Mouse (Mus musculus): ENCODE results near the gene Morn1.

Morn1 gene

DNA sequence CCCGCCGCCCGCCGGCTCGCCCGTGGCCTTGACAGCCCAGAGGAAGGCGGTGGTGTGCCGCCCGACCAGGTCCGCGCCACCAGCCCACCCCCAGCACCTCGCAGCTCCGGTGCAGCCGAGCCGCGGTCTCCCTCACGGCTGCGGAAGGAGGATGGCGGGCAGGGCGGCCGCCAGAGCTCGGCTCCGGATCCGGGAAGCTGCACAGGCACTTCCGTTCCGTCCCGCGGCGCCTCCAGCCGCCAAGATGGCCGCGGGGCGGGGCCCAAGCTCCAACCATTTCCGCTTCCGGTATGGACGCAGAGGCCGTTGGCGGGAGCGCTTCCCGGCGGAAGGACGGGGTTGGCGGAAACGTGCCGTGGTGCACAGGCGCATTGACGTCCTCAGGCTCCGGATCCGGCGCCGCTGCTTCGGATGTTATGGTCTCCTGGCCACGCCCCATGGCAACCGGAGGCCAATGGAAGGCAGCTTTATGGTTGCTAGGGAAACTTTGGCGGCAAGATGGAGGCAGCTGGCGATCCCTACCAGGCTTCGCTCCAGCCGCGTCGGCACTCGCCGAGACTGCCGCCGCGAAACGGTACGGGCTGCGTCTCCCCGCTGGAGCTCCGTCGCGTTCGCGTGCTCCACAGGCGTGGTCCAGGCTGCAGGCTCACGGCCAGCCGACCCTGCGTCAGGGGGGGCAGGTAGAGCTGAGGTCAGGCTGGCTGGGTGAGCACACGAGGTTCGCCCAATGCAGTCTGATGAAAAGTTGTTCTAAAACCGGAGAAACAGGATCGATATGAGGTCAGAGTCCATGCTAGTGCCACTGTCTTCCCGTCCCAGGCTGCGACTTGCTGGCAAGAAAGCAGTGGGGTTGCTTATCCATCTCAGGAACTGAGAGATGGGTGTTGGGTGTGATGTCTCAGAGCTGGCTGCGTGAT lies at the start of gene Morn1, which contains the start of gene Rer1:
TSS of gene Morn1 (plus strand) at position 470 of the 917 bp plus-strand sequence.
TSS of gene Rer1 (minus strand) at position 275 of the 917 bp plus-strand sequence.
- peak; percentile 98 for DNase-seq (ENCODE audit: low read depth, low spot score)

DNA sequence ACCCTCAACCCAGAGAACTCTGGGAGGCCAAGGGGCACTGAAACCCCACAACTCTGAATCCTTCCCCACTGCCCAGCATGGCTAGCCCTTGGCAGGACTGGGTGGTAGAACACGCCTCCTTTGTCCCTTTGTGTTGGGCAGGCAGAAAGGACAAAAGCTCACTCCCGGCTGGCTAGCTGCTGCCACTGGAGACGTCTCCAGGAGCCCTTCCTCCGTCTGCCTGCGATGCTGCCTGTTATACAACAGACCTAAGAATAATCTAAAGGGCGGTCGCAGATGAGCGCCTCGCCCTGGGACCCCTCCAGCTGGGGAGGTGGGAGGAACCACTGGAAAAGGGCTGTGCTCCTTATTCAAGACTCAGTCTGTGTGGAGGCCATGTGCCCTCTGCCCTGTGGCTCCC lies 46.2 kb upstream of the Morn1 start:
- DNase-seq (ENCODE audit: low read depth, low spot score): no peak

DNA sequence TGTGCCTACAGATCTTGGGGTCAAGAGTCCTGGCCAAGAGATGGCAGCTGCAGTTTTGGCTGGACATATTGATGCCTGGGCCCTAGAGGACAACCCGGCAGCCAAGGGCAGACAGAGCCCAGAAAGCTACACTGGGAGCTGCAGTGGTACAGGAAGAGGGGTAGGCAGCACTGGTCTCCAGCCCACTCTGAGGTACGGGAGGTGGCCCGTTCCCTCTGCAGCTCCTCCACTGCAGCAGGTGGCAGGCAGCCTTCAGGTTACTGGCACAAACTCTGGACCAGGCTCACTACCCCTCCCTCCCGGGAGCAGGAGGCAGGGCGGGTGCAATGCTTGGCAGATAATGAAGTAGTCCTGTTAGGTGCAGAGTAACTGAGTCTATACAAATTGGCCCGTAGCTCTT lies 45.7 kb upstream of the Morn1 start:
- no peak for DNase-seq (ENCODE audit: low read depth, low spot score)

DNA sequence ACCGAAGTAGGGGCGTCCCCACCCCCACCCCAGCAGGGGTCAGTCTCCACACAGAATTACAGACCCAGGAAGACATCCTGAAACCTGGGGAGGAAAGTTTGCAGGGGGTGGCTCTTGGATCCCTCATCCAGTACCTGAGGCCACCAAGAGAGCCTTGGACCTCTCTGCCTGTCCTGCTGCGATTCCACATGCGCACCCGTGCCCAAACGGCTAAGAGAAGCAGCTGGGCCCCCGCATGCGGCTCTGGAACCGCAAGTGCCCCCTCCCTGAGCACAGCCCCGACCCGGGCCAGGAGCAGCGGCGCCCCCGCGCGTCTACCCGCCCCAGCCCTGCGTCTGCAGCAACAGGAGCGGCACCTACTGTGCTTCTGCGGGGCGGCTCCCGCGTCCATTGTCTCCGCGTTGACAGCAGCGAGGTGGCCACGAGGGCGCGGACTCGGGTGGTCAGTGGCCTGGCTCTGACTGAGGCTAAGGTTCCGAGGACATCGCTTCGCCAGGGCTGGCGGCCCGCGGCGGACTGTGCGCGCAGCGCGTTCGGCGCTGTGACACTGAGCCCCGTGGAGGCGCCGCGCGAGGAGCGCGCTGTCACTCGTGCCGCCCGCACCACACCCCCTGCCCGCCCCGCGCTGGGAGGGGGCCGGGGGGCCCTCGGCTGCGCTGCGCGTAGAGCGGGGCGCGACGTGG lies 43.6 kb upstream of the Morn1 start:
- no peak for DNase-seq (ENCODE audit: low read depth, low spot score)

DNA sequence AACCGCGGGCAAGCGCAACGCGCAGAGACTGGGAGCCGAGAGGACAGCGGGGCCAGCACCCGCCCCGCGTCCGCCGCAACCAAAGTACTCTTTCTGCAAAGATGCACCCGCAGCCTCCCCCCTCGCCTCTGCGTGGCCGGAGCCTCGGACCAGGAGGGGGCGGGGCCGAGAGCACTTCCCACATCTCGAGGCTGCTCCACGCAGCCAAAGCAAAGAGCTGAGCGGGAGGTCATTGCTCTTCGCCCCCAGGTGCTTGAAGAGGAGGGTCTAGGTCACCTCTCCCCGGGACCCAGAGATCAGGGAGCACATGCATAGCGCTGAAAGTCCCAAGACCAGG lies 43.1 kb upstream of the Morn1 start:
- DNase-seq (ENCODE audit: low read depth, low spot score): no peak

DNA sequence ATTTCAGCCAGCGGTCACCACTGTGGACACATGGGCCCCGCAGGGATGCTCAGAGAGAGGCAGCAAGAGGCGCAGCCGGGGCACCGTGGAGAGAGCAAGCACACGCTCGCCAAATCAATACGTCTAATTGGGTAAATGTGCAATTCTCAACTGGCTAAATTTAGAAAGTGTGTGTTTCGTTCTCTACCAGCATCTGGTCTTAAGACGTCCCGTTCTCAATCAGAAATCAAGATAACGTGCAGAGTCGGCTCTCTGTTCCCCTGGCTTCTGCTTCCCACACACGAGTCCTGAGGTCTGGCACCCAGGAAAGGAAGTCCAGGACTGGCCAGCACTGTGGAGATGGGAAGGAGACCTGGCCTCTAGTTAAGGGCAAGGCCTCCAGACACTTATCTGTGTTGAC lies 39.7 kb upstream of the Morn1 start:
- DNase-seq (ENCODE audit: low read depth, low spot score): no peak

DNA sequence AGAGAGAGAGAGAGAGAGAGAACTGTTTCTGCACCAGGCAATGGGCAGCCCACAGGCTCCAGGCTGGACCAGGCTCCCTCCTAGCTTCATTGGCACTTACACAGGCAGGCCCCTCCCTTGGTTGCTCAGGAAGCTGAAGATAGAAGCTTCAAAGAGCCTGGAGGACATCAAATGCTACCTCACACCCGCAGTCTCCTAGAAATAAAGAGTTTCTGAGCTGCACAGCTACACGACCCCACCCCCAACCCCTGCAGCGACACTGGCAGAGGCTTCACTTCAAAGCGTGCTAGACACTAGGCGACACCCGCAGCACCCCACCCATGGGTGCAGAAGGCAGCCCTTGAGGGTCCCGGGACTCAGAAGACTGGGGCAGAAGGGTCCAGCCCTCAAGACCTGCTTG lies 36.3 kb upstream of the Morn1 start:
- DNase-seq (ENCODE audit: low read depth, low spot score): no peak

DNA sequence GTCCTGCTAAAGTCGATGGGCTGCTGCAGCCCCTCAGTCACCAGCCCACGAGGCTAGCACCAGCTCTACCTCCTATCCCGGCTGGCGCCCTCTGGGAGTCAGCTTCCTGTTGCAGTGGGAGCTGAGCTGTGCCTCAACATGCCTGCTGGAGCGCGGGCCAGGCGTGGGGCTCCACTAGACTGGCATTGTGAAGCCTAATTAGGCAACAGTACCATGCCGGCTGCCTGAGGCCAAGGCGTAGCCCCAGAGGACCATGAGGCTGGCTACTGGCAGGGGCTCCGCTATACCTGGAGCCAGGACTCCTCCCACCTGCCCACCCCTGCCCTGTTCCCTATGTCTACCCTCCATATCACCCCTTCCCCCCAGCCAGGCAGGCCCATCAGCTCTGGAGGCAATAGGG lies 29.7 kb upstream of the Morn1 start, which contains the start of gene Plch2:
TSS of gene Plch2 (minus strand) at position 61 of the 400 bp plus-strand sequence.
- DNase-seq (ENCODE audit: low read depth, low spot score): no peak

DNA sequence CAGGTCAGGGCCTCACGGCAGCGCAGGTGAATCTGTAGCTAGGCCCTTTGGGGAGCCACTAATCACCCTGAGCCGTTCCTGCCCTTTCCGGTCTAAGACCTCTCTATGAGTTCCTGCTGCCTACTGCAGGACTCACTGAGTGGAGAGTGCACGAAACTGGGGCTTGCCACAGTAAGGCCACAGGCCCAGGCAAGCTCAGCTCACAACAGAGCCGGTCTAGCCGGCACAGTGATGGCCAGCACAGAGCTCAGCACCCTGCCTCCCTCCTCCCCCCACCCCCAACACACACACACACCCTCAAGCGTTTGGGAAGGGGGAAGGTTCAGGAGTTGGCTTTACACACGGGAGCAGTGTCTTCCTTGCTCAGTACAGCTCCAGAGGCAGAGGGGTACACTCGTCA lies 28.1 kb upstream of the Morn1 start:
- no peak for DNase-seq (ENCODE audit: low read depth, low spot score)

DNA sequence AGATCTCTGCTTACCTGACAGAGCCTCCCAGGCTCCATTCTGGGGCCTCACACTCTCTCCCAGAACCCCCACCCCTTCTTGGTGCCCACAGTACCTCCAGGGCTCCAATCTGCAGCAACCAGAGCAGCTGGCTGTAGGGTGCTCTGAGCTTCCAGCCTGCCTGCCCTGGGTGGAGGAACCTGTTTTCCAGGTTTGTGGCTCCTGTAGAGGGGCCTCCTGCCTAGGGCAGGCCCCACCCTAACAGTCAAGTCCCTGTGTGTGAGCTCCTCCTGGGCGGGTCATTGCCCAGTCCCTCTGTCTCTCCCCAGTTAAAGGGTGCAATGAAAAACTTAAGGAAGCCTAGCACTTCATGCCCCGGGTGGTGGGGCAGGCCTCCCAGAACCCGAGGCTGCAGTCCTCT lies 22.5 kb upstream of the Morn1 start:
- no peak for DNase-seq (ENCODE audit: low read depth, low spot score)

DNA sequence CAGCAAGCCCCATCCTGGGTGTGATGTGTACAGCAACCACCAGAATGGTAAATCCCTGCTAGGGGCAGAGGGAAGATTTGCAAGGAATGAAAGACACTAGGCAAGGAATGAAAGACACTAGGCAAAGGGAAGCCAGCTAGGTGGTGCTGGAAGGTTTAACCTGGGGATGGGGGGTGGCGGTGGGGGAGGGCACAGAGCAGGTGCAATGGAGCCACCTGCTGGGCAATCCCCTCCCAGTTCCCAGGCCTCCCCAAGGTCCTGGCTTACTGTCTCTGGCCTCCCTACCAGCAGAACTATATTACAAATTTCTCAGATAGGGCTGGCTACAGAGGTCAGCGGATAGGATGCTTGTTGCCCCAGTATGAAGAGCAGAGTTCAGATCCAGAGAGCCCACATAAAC lies 21.9 kb upstream of the Morn1 start:
- DNase-seq (ENCODE audit: low read depth, low spot score): no peak

DNA sequence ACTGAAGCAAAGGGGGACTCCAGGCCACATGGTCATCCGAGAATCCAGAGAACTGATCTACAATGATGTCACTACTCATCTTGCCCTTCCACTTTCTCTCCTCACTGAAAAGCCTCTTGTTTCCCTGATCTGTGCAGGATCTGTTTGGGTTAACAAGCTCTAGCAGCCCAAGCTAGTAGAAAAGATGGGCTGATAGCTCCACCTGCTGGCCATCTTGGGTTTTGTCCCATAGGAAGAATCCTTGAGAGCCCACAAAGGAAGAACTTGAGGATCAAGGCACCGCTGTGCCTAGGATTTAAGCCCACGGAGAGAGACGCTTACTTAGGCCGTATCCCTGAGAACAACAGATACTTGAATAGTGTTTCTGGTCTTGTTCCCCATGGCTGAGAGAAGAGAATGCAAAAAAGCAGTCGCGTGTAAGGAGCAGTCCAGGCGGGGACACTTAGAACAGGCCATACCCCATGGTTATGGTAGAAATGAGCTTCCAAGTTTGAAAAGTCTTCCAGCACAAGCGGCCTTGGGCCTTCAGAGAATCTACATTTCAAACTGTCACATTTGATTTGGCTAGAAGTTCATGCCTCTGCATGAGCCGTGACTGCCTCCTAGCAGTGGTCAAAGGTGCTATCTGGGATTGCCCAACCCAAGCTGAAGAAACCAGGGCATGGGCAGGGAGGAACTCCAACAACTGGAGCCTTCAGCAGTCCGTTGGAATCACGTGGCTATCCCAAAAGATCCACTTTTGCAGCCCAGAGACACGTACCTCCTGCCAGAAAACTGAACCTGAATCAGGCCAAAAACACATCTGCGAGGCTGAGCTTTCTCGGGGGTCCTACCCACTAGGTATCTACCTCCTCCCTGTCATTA lies 20.2 kb upstream of the Morn1 start:
- peak; percentile 89 for DNase-seq (ENCODE audit: low read depth, low spot score)

DNA sequence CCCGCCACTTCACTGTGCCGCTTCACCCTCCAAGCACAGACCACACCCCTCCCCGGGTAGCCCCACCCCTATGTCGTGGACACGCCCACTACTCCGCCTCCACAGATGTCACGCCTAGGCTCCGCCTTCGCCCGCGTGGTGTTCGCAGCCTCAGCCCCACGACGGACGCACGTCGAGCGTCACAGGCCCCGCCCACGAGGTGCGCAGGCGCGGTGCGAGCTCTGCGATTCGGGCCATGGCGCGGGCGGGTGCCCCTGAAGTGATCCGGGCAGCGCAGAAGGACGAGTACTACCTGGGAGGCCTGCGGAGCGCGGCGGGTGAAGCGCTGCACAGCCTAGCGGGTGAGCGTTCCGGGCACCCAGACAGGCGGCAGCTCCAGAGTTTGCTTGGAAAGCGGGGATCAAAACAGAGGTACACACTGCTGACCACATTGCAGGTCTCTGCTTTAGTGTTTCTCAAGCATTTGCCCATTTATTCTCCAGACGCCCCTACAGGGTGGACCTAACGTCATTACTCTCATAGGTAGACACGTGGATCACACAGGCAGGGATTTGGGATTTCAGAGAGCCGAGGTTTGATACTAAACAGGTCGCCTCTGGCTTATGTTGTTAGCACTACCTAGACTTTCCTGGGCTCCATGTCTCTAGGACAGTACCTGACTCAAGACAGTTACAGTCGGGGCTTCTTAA lies 19.4 kb upstream of the Morn1 start, which contains the start of gene Pex10:
TSS of gene Pex10 (plus strand) at position 183 of the 689 bp plus-strand sequence.
- DNase-seq (ENCODE audit: low read depth, low spot score): peak; percentile 99

DNA sequence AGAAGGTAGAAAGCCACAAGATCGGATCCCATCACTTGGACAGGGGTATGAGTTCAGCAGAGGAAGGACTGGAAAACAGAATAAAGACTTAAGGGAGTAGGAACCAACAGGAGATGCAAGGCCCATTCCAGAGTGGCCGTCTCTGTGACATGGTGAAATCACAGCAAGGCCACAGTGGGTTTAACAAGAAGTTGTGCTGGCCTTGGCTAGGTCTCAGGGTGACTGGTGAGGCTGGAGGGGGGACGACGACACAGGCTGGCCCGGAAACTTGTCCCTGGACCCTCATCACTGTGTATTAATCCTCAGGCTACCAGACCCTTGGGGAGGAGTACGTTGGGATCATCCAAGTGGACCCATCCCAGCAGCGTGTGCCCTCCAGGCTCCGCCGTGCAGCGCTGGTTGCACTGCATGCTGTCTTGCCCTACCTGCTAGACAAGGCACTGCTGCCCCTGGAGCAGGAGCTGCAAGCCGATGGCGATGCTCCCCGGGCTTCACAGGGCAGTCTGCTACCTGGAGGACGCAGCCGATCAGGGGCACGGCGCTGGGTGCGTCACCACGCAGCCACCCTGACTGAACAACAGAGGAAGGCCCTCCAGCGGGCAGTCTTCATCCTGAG lies 17.9 kb upstream of the Morn1 start:
- no peak for DNase-seq (ENCODE audit: low read depth, low spot score)

DNA sequence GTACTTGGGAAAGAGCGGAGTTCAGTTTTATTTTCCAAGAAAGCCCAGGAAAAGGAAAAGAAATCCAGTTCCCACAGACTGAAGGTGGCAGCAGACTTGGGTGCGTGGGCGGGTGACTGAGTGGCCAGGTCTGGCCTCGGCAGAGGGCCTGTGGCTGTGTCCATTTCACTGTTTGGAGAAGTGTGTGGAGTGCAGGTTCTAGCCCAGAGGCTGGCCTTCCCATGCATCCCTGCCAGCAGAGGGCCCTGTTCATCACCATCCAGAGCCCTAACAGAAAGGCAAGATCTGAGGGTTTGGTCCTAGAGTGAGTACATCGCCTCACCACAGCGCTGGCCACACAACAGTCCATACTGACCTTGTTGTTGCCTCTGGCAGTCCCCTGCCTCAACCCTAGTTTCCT lies 17.2 kb upstream of the Morn1 start:
- DNase-seq (ENCODE audit: low read depth, low spot score): no peak

DNA sequence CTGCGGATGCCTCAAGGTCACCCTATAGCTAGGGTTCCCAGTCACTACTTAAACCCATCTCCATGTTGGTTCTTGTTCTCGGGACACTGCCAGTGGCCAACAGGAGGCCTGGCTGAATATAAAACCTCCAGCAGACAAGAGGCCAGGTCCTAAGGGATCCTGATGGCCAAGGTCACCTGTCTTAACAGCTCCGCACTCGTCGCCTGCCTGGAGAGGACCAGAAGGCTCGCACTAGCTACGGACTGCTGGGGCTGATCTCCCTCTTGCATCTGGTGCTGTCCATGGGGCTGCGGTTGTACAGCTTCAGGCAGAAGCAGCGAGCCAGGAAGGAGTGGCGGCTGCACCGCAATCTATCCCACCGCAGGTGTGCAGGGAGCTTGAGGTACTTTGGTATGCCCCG lies 16.2 kb upstream of the Morn1 start:
- no peak for DNase-seq (ENCODE audit: low read depth, low spot score)

DNA sequence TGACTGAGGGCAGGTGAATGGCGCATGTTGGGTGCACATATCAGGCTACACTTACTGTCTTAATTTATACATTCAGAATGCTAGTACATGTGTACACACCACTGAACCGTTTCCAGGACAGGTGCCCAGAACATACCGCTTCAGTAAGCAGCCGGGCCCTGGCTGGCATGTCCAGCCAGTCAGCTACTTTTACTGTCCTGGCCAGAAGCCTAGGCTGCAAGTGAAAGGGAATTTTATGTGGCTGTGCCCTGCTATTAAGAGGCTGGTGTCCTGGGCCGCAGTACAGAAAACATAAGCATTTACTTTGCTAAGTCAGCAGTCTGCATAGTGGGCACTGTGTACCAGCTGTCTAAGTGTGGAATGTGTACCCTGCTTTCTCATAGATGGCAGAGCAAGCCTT lies 15.5 kb upstream of the Morn1 start:
- no peak for DNase-seq (ENCODE audit: low read depth, low spot score)

DNA sequence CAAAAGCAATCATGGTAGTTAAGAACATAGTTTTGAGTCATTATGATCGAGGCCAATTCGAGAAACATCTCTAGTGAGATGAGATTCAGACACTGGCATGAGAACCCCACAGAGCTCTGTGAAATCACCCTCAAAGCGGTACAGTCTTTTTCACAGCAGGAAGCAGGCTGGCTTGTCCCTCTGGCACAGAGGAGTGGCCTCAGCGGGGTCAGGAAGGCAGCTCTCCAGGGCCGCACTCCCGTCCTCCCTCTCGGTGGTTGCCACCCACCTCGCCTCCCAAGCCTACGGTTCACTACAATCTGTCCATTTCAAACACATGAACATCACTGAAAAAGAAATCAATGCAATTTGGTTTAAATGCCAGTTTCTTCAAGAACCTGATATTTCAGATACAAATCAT lies 12.0 kb upstream of the Morn1 start:
- no peak for DNase-seq (ENCODE audit: low read depth, low spot score)

DNA sequence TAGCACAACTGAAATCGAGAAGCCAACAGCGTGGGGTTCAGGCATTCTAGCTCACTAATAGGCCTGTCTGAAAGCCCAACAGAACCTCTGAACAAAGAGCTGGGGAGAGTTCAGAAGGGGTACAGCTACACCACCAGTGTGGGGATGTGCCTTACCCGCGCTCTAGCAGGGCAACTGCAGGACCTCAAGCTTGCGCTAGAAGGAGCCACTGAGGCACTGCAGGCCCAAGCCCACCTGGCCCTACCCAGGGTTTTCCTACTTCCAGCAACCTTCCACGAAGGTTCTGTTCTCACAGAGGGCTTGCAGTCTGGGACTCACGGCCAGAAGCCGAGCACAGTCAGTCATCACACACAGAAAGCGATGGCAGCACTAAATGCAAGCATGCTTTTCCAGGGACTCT lies 11.2 kb upstream of the Morn1 start:
- DNase-seq (ENCODE audit: low read depth, low spot score): no peak

DNA sequence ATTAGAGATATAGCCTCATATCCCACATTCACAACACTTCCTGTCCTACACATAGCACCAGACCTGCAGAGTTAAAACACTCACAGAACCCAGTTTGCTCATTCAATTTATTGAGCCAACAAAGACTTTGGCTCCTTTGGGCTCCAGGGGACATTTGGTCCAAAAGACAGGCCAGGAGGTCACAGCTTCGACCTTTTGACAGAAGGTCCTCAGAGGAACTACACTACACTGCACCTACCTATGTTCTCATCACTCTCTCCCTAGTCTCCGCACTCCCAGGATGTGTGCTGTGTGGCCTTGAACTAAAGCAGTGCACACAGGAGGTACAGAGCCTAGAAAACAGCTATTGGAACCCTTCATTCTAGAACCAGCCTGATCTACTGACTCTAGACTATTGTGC lies 10.6 kb upstream of the Morn1 start:
- DNase-seq (ENCODE audit: low read depth, low spot score): no peak

DNA sequence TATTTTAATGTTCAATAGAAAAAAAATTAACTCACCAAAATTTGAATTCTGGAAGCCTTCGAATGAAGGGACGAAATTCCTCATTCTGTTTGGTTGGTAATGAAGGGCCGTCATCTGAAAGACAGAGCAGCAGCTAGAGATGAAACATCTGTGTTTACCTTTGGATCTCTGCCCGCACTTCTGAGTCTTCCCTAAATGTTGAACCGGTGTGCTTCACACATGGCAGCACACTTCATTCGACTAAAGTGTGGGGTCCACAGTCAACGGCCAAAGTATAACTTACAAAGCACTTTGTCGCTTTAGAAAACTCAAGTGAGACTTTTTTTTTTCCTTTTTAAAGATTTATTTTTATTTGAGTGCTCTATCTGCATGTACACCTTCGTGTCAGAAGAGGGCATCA lies 9.7 kb upstream of the Morn1 start:
- DNase-seq (ENCODE audit: low read depth, low spot score): no peak
